Mouse (Mus musculus): Measurements from ENCODE around the gene Ube2v1. TPM values are rescaled to one million over a fixed set of nuclear protein-coding genes. Genes with fewer than 3 reads are reported as not detected.
A peak's percentile ranks its signal among the peaks of the same experiment; 100 is the strongest.

Ube2v1 gene
- polyA plus RNA-seq, 1 experiment from 2014 or later: 304 TPM

- WGBS: 74% methylated on average over 11 of the region's 11 CpGs
- H3K9ac ChIP-seq (ENCODE audit: low read depth, low read length): no peak overlapping the region
- H3K4me3 ChIP-seq (ENCODE audit: low read depth, low read length): no peak overlapping the region
- ATAC-seq (replicated peaks; ENCODE audit: low FRiP score): no peak
- H3K27me3 ChIP-seq (replicated peaks; ENCODE audit: control insufficient read depth, insufficient read depth, low read length): peaks cover 7% of the 10 kb centered on the region
- DNase-seq (ENCODE audit: low spot score): no peak
- H3K27ac ChIP-seq (ENCODE audit: low read depth, low read length): no peak overlapping the region
- peaks cover 6% of the 10 kb centered on the region; the same call in 1 of the 2 replicates for H3K36me3 ChIP-seq (ENCODE audit: control insufficient read depth, insufficient read depth, low read length)
- no peaks in the 10 kb centered on the region for H3K9me3 ChIP-seq (ENCODE audit: control insufficient read depth, low read length)
- H3K4me2 ChIP-seq: peak overlapping the region; percentile 5; the same call in 1 of the 2 replicates
- H3K4me1 ChIP-seq (replicated peaks; ENCODE audit: control insufficient read depth, insufficient read depth, low read length): peaks cover 35% of the 10 kb centered on the region
These were observed 26.8 kb upstream of the Ube2v1 start for GRCm38 (mm10) chr2:167658712-167659111.

GRCm38 (mm10) chr2:167657973-167658372 is 26.1 kb upstream of the Ube2v1 start:
- no peak overlapping the region for H3K4me2 ChIP-seq
- H3K4me1 ChIP-seq (replicated peaks; ENCODE audit: control insufficient read depth, insufficient read depth, low read length): peaks cover 35% of the 10 kb centered on the region

GRCm38 (mm10) chr2:167656629-167657478 is 25.0 kb upstream of the Ube2v1 start:
- ATAC-seq (replicated peaks; ENCODE audit: low FRiP score) (no peak), DNase-seq (ENCODE audit: low spot score) (no peak)
- Histone ChIP-seq H3K27me3 (replicated peaks; ENCODE audit: control insufficient read depth, insufficient read depth, low read length) (peaks cover 7% of the 10 kb centered on the region; the same call in 1 of the 2 replicates), H3K9me3 (ENCODE audit: control insufficient read depth, low read length) (no peaks in the 10 kb centered on the region), H3K36me3 (ENCODE audit: control insufficient read depth, insufficient read depth, low read length) (peaks cover 11% of the 10 kb centered on the region; the same call in 1 of the 2 replicates), H3K4me3 (ENCODE audit: low read depth, low read length) (0 out of 2 replicates have a peak overlapping the region, but pooled peaks have one; percentile 1), H3K9ac (ENCODE audit: low read depth, low read length) (peak overlapping the region; percentile 3; the same call in 1 of the 2 replicates), H3K4me1 (replicated peaks; ENCODE audit: control insufficient read depth, insufficient read depth, low read length) (peaks cover 29% of the 10 kb centered on the region), H3K27ac (ENCODE audit: low read depth, low read length) (peak overlapping the region; percentile 25; the same call in 1 of the 2 replicates), H3K4me2 (peak overlapping the region; percentile 31)
- WGBS: 59% methylated on average over 16 of the region's 16 CpGs

More at GRCm38 (mm10) chr2:167657973-167658372, 26.1 kb upstream of the Ube2v1 start:
- H3K36me3 ChIP-seq (ENCODE audit: control insufficient read depth, insufficient read depth, low read length): peaks cover 6% of the 10 kb centered on the region; the same call in 1 of the 2 replicates
- no peaks in the 10 kb centered on the region for H3K9me3 ChIP-seq (ENCODE audit: control insufficient read depth, low read length)
- no peak overlapping the region for H3K9ac ChIP-seq (ENCODE audit: low read depth, low read length)
- DNase-seq (ENCODE audit: low spot score): no peak
- no peak for ATAC-seq (replicated peaks; ENCODE audit: low FRiP score)
- H3K27ac ChIP-seq (ENCODE audit: low read depth, low read length): no peak overlapping the region
- peaks cover 7% of the 10 kb centered on the region for H3K27me3 ChIP-seq (replicated peaks; ENCODE audit: control insufficient read depth, insufficient read depth, low read length)
- no peak overlapping the region for H3K4me3 ChIP-seq (ENCODE audit: low read depth, low read length)
- WGBS: 84% methylated on average over 4 of the region's 4 CpGs

GRCm38 (mm10) chr2:167654911-167655600 is 23.2 kb upstream of the Ube2v1 start:
- H3K9me3 ChIP-seq (ENCODE audit: control insufficient read depth, low read length): no peaks in the 10 kb centered on the region
- no peak overlapping the region for H3K4me3 ChIP-seq (ENCODE audit: low read depth, low read length)
- H3K4me2 ChIP-seq: no peak overlapping the region
- H3K36me3 ChIP-seq (ENCODE audit: control insufficient read depth, insufficient read depth, low read length): peaks cover 14% of the 10 kb centered on the region; the same call in 1 of the 2 replicates
- 93% methylated on average over 10 of the region's 10 CpGs for WGBS
- H3K27me3 ChIP-seq (replicated peaks; ENCODE audit: control insufficient read depth, insufficient read depth, low read length): peaks cover 11% of the 10 kb centered on the region
- H3K4me1 ChIP-seq (replicated peaks; ENCODE audit: control insufficient read depth, insufficient read depth, low read length): peaks cover 18% of the 10 kb centered on the region
- no peak for DNase-seq (ENCODE audit: low spot score)
- ATAC-seq (replicated peaks; ENCODE audit: low FRiP score): no peak
- no peak overlapping the region; the same call in 1 of the 2 replicates for H3K27ac ChIP-seq (ENCODE audit: low read depth, low read length)
- no peak overlapping the region for H3K9ac ChIP-seq (ENCODE audit: low read depth, low read length)

GRCm38 (mm10) chr2:167652694-167653093 is 20.8 kb upstream of the Ube2v1 start:
- no peak for ATAC-seq (replicated peaks; ENCODE audit: low FRiP score)
- WGBS: 76% methylated on average over 7 of the region's 7 CpGs
- Histone ChIP-seq H3K4me3 (ENCODE audit: low read depth, low read length) (no peak overlapping the region), H3K9me3 (ENCODE audit: control insufficient read depth, low read length) (no peaks in the 10 kb centered on the region), H3K4me1 (replicated peaks; ENCODE audit: control insufficient read depth, insufficient read depth, low read length) (peaks cover 5% of the 10 kb centered on the region; the same call in 1 of the 2 replicates), H3K27ac (ENCODE audit: low read depth, low read length) (no peak overlapping the region), H3K27me3 (replicated peaks; ENCODE audit: control insufficient read depth, insufficient read depth, low read length) (peaks cover 4% of the 10 kb centered on the region; the same call in 1 of the 2 replicates), H3K9ac (ENCODE audit: low read depth, low read length) (no peak overlapping the region), H3K36me3 (ENCODE audit: control insufficient read depth, insufficient read depth, low read length) (peaks cover 13% of the 10 kb centered on the region; the same call in 1 of the 2 replicates), H3K4me2 (no peak overlapping the region)
- no peak for DNase-seq (ENCODE audit: low spot score)

GRCm38 (mm10) chr2:167651622-167652021 is 19.7 kb upstream of the Ube2v1 start:
- Histone ChIP-seq H3K27me3 (replicated peaks; ENCODE audit: control insufficient read depth, insufficient read depth, low read length) (peaks cover 4% of the 10 kb centered on the region; the same call in 1 of the 2 replicates), H3K4me3 (ENCODE audit: low read depth, low read length) (no peak overlapping the region), H3K27ac (ENCODE audit: low read depth, low read length) (no peak overlapping the region), H3K36me3 (ENCODE audit: control insufficient read depth, insufficient read depth, low read length) (peaks cover 11% of the 10 kb centered on the region; the same call in 1 of the 2 replicates), H3K4me2 (no peak overlapping the region), H3K4me1 (replicated peaks; ENCODE audit: control insufficient read depth, insufficient read depth, low read length) (no peaks in the 10 kb centered on the region; the same call in 1 of the 2 replicates), H3K9me3 (ENCODE audit: control insufficient read depth, low read length) (no peaks in the 10 kb centered on the region), H3K9ac (ENCODE audit: low read depth, low read length) (no peak overlapping the region)
- no peak for ATAC-seq (replicated peaks; ENCODE audit: low FRiP score)
- no peak for DNase-seq (ENCODE audit: low spot score)
- WGBS: 88% methylated on average over 9 of the region's 9 CpGs

- 80% methylated on average over 12 of the region's 12 CpGs for WGBS
- Histone ChIP-seq H3K27me3 (replicated peaks; ENCODE audit: control insufficient read depth, insufficient read depth, low read length) (peaks cover 4% of the 10 kb centered on the region; the same call in 1 of the 2 replicates), H3K36me3 (ENCODE audit: control insufficient read depth, insufficient read depth, low read length) (peaks cover 16% of the 10 kb centered on the region; the same call in 1 of the 2 replicates), H3K4me1 (replicated peaks; ENCODE audit: control insufficient read depth, insufficient read depth, low read length) (no peaks in the 10 kb centered on the region; the same call in 1 of the 2 replicates), H3K9me3 (ENCODE audit: control insufficient read depth, low read length) (no peaks in the 10 kb centered on the region), H3K4me2 (no peak overlapping the region), H3K4me3 (ENCODE audit: low read depth, low read length) (no peak overlapping the region), H3K9ac (ENCODE audit: low read depth, low read length) (no peak overlapping the region), H3K27ac (ENCODE audit: low read depth, low read length) (no peak overlapping the region)
- DNase-seq (ENCODE audit: low spot score): no peak
- no peak for ATAC-seq (replicated peaks; ENCODE audit: low FRiP score)
These were observed 17.6 kb upstream of the Ube2v1 start for GRCm38 (mm10) chr2:167649290-167650032.

GRCm38 (mm10) chr2:167646411-167646810 is 14.5 kb upstream of the Ube2v1 start:
- no peak for DNase-seq (ENCODE audit: low spot score)
- 79% methylated on average over 4 of the region's 4 CpGs for WGBS
- no peak overlapping the region for H3K4me3 ChIP-seq (ENCODE audit: low read depth, low read length)
- H3K9me3 ChIP-seq (ENCODE audit: control insufficient read depth, low read length): no peaks in the 10 kb centered on the region
- no peak overlapping the region for H3K4me2 ChIP-seq
- H3K27ac ChIP-seq (ENCODE audit: low read depth, low read length): no peak overlapping the region
- H3K27me3 ChIP-seq (replicated peaks; ENCODE audit: control insufficient read depth, insufficient read depth, low read length): peaks cover 1% of the 10 kb centered on the region; the same call in 1 of the 2 replicates
- no peaks in the 10 kb centered on the region; the same call in 1 of the 2 replicates for H3K4me1 ChIP-seq (replicated peaks; ENCODE audit: control insufficient read depth, insufficient read depth, low read length)
- H3K9ac ChIP-seq (ENCODE audit: low read depth, low read length): no peak overlapping the region
- peaks cover 10% of the 10 kb centered on the region; the same call in 1 of the 2 replicates for H3K36me3 ChIP-seq (ENCODE audit: control insufficient read depth, insufficient read depth, low read length)
- ATAC-seq (replicated peaks; ENCODE audit: low FRiP score): no peak
